Mouse (Mus musculus): Measurements from ENCODE around the gene Mnt. TPM values are rescaled to one million over a fixed set of nuclear protein-coding genes. Genes with fewer than 3 reads are reported as not detected.

Mnt gene
- total RNA-seq (2023; ENCODE audit: inconsistent age), result 100 to 121 TPM (median 119 TPM) in 4 replicates

DNA sequence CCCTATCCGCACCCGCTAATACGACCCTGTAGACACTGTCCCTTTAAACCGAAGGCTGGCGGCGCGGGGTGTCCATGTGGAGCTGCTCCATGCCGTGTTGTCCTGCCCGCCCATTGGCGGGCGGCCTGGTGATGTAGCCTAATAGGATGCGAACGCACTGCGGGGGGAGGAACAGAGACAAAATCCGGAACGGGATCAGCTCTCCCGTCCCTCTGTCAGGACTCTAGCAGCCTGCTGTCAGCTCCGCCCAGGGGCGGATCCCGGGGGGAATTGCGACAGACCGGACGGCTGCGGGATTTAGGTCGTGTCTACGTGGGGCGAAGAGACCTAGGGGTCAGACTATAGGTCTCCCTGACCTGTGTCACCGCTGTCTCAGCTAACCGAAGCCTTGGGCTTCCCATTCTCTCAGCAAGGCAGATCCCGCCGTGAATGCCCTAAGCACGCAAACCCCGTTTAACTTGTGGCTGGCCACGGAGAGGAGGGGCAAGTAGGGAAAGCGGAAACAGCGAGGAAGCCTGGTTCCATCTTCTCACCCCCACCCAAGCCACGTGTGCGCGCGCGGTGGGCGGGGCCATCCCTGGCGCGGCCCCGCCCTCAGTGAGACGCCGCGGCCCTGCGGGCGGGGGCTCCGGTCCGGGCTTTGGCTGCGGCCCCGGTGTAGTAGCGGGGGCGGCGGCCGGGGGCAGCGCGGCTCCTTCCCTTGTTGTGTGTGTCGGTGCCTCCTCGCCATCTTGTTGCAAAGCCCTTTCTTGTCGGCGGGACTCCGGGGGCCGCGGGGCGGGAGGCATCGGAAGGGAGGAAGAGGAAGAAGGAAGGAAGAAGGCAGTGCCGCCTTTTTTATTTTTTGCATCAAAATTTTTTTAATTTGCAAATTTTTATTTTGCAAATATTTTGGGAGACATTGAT, at the start of gene Mnt:
Gene Mnt, plus strand, starts transcription at position 665 of the 906 bp plus-strand sequence.

Other genes with a start within 250 kb of the Mnt start
- gene Rap1gap2, start 220.0 kb upstream of the Mnt start, total RNA-seq (2023; ENCODE audit: inconsistent age), result 3.0 to 4.7 TPM (median 3.5 TPM) in 4 replicates
- gene Ccdc92b, start 211.3 kb upstream of the Mnt start, total RNA-seq (2023; ENCODE audit: inconsistent age), result not detected in 4 replicates
- 40.5 to 45.5 TPM (median 44.1 TPM) in 4 replicates for gene Cluh, start 181.4 kb upstream of the Mnt start, total RNA-seq (2023; ENCODE audit: inconsistent age)
- 104 to 145 TPM (median 141 TPM) in 4 replicates for gene Pafah1b1, start 106.2 kb upstream of the Mnt start, total RNA-seq (2023; ENCODE audit: inconsistent age)
- gene Mettl16, start 60.1 kb upstream of the Mnt start, total RNA-seq (2023; ENCODE audit: inconsistent age), result 48.1 to 57.3 TPM (median 54.5 TPM) in 4 replicates
- 4.1 to 7.5 TPM (median 6.4 TPM) in 4 replicates for gene Sgsm2, start 66.1 kb downstream of the Mnt start, total RNA-seq (2023; ENCODE audit: inconsistent age)
- gene Tsr1, start 67.2 kb downstream of the Mnt start, total RNA-seq (2023; ENCODE audit: inconsistent age), result 77.0 to 90.0 TPM (median 80.6 TPM) in 4 replicates
- gene Smg6, start 94.9 kb downstream of the Mnt start, total RNA-seq (2023; ENCODE audit: inconsistent age), result 57.7 to 67.0 TPM (median 62.6 TPM) in 4 replicates
- gene Srr, start 95.0 kb downstream of the Mnt start, total RNA-seq (2023; ENCODE audit: inconsistent age), result 6.0 to 8.6 TPM (median 6.7 TPM) in 4 replicates